23 mouse cellular contexts compared by ENCODE assay signal in genomic region chr10:41538986-41539385, GRCm38 (mm10). TPM values are rescaled to one million over a fixed set of nuclear protein-coding genes. Genes with fewer than 3 reads are reported as not detected.
DNase-seq lines count a peak whose midpoint lies in the region; ATAC-seq lines count a peak whose summit lies in the region.
"Had no signal": no experiment of that assay in that cellular context is flagged by ENCODE, and none has a peak within 500 bp of the region (broad histone marks: within the 10 kb centered on the region; RNA-seq: fewer than 3 reads in every experiment).

No protein-coding gene starts in this region.

- ATAC-seq in heart, embryonic 11.5 days (replicated peaks; ENCODE audit: insufficient number of reproducible peaks, low FRiP score, low TSS enrichment), result no peak
- ATAC-seq in midbrain, embryonic 11.5 days (ENCODE audit: low FRiP score), result no peak
- no peak for ATAC-seq in midbrain, embryonic 15.5 days (replicated peaks)
- ATAC-seq: activated CD4-positive, CD25-positive, alpha-beta regulatory T cell, adult 4 months; CD4-positive, CD25-positive, alpha-beta regulatory T cell, adult 4 months; Patski had no signal

- no peak overlapping the region for H3K4me3 ChIP-seq in heart, embryonic 10.5 days
- H3K4me3 ChIP-seq in heart, embryonic 11.5 days (ENCODE audit: low read depth, low read length), result no peak overlapping the region
- H3K4me3 ChIP-seq in midbrain, embryonic 11.5 days (ENCODE audit: low read depth, low read length), result no peak overlapping the region
- no peak overlapping the region for H3K4me3 ChIP-seq in midbrain, embryonic 15.5 days

- H3K9ac ChIP-seq in heart, embryonic 11.5 days (ENCODE audit: low read depth, low read length), result no peak overlapping the region
- H3K9ac ChIP-seq in midbrain, embryonic 11.5 days (ENCODE audit: low read length), result no peak overlapping the region
- H3K9ac ChIP-seq in midbrain, embryonic 15.5 days, result no peak overlapping the region

- no peaks in the 10 kb centered on the region for H3K27me3 ChIP-seq in heart, embryonic 10.5 days (ENCODE audit: insufficient read depth, poor library complexity, severe bottlenecking)
- no peaks in the 10 kb centered on the region for H3K27me3 ChIP-seq in heart, embryonic 11.5 days (ENCODE audit: control insufficient read depth, insufficient read depth, low read length)
- H3K27me3 ChIP-seq in midbrain, embryonic 11.5 days (ENCODE audit: control insufficient read depth, insufficient read depth, low read length), result no peaks in the 10 kb centered on the region
- 0 out of 2 replicates have a peak, but pooled peaks cover 3% of the 10 kb centered on the region for H3K27me3 ChIP-seq in midbrain, embryonic 15.5 days (replicated peaks)
- H3K27me3 ChIP-seq: CH12.LX, Patski had no signal

- no peak overlapping the region for H3K27ac ChIP-seq in heart, embryonic 10.5 days
- no peak overlapping the region for H3K27ac ChIP-seq in heart, embryonic 11.5 days (ENCODE audit: low read depth, low read length)
- H3K27ac ChIP-seq in midbrain, embryonic 11.5 days (ENCODE audit: low read depth, low read length), result no peak overlapping the region
- H3K27ac ChIP-seq in midbrain, embryonic 15.5 days, result no peak overlapping the region

- 88% methylated on average over 4 of the region's 4 CpGs for WGBS in heart, embryonic 10.5 days
- WGBS in heart, embryonic 11.5 days (ENCODE audit: insufficient replicate concordance), result 90% methylated on average over 4 of the region's 4 CpGs
- 96% methylated on average over 4 of the region's 4 CpGs for WGBS in midbrain, embryonic 11.5 days
- WGBS in midbrain, embryonic 15.5 days, result 98% methylated on average over 4 of the region's 4 CpGs

- H3K36me3 ChIP-seq in heart, embryonic 10.5 days, result peaks cover 44% of the 10 kb centered on the region
- peaks cover 14% of the 10 kb centered on the region for H3K36me3 ChIP-seq in heart, embryonic 11.5 days (ENCODE audit: control insufficient read depth, insufficient read depth, low read length)
- H3K36me3 ChIP-seq in midbrain, embryonic 11.5 days (ENCODE audit: control insufficient read depth, insufficient read depth, low read length), result peaks cover 3% of the 10 kb centered on the region; the same call in 1 of the 2 replicates
- 0 out of 2 replicates have a peak, but pooled peaks cover 11% of the 10 kb centered on the region for H3K36me3 ChIP-seq in midbrain, embryonic 15.5 days (replicated peaks)

- no peaks in the 10 kb centered on the region for H3K9me3 ChIP-seq in heart, embryonic 10.5 days
- no peaks in the 10 kb centered on the region; the same call in 1 of the 2 replicates for H3K9me3 ChIP-seq in heart, embryonic 11.5 days (replicated peaks; ENCODE audit: control insufficient read depth, low read length)
- no peaks in the 10 kb centered on the region for H3K9me3 ChIP-seq in midbrain, embryonic 11.5 days (ENCODE audit: control insufficient read depth, low read length)
- H3K9me3 ChIP-seq in midbrain, embryonic 15.5 days, result no peaks in the 10 kb centered on the region
- H3K9me3 ChIP-seq: G1E had no signal

- no peak overlapping the region for H3K4me2 ChIP-seq in heart, embryonic 11.5 days
- no peak overlapping the region for H3K4me2 ChIP-seq in midbrain, embryonic 11.5 days
- no peak overlapping the region for H3K4me2 ChIP-seq in midbrain, embryonic 15.5 days

- peak; percentile 75 for DNase-seq in heart, adult 11 months
- DNase-seq in heart, adult 8-10 months (ENCODE audit: low spot score), result no peak
- peak; percentile 54 for DNase-seq in heart, embryonic 10.5 days (ENCODE audit: low spot score)
- peak; percentile 26 for DNase-seq in midbrain, embryonic 11.5 days (ENCODE audit: low spot score, missing footprints)
- DNase-seq: adrenal gland, adult 2 months; adrenal gland, adult 8-10 months; adrenal gland, postnatal 10 days; adrenal gland, postnatal 14 days; adrenal gland, postnatal 25 days; adrenal gland, postnatal 36 days; B cell, adult 2 months; cerebellum, adult 11 months; cerebellum, adult 11-12 months; cerebellum, adult 18-20 months had no signal

- peaks cover under 1% of the 10 kb centered on the region; the same call in 1 of the 2 replicates for H3K4me1 ChIP-seq in heart, embryonic 10.5 days
- 0 out of 2 replicates have a peak, but pooled peaks cover under 1% of the 10 kb centered on the region for H3K4me1 ChIP-seq in heart, embryonic 11.5 days (ENCODE audit: control insufficient read depth, insufficient read depth, low read length)
- H3K4me1 ChIP-seq in midbrain, embryonic 11.5 days (ENCODE audit: control insufficient read depth, insufficient read depth, low read length), result no peaks in the 10 kb centered on the region
- H3K4me1 ChIP-seq in midbrain, embryonic 15.5 days, result no peaks in the 10 kb centered on the region

RNA-seq across cellular contexts. Expression of gene Cd164, which starts 19.8 kb away (rescaled TPM):
- total RNA-seq in heart, adult 8-10 months (2022), result 100 to 1,000 TPM; 143 to 147 (median 145) TPM
- polyA plus RNA-seq in heart, embryonic 10.5 days (2016; fragmentation: Nextera tagmentation; extraction: Ambion mirVana), result 156 and 169 TPM in 2 replicates
- polyA plus RNA-seq in heart, embryonic 11.5 days (2014; fragmentation: Nextera tagmentation; extraction: Ambion mirVana), result 187 and 204 TPM in 2 replicates
- polyA plus RNA-seq in midbrain, embryonic 11.5 days (2014; fragmentation: Nextera tagmentation; extraction: Ambion mirVana), result 112 and 126 TPM in 2 replicates
- 43.8 and 48.7 TPM in 2 replicates for polyA plus RNA-seq in midbrain, embryonic 15.5 days (2015; fragmentation: Nextera tagmentation; extraction: Ambion mirVana)

RNA-seq across cellular contexts. Expression of gene Ppil6, which starts 48.7 kb away (rescaled TPM):
- total RNA-seq in heart, adult 8-10 months (2022), result 1 to 10 TPM in 2 of 4 experiments, under 1 TPM in 2; 0.78 to 1.4 (median 1.1) TPM
- 0.95 and 1.3 TPM in 2 replicates for polyA plus RNA-seq in heart, embryonic 10.5 days (2016; fragmentation: Nextera tagmentation; extraction: Ambion mirVana)
- 0.75 and 1.4 TPM in 2 replicates for polyA plus RNA-seq in heart, embryonic 11.5 days (2014; fragmentation: Nextera tagmentation; extraction: Ambion mirVana)
- 0.66 and 0.85 TPM in 2 replicates for polyA plus RNA-seq in midbrain, embryonic 11.5 days (2014; fragmentation: Nextera tagmentation; extraction: Ambion mirVana)
- polyA plus RNA-seq in midbrain, embryonic 15.5 days (2015; fragmentation: Nextera tagmentation; extraction: Ambion mirVana), result 3.2 and 3.3 TPM in 2 replicates
- total RNA-seq: CH12.LX, ES-E14, MEL had no signal
- polyA plus RNA-seq: CD4-positive, CD25-positive, alpha-beta regulatory T cell, adult 4 months had no signal

RNA-seq across cellular contexts. Expression of gene Smpd2, which starts 48.8 kb away (rescaled TPM):
- total RNA-seq in heart, adult 8-10 months (2022), result 10 to 100 TPM; 30.1 to 40.2 (median 34.8) TPM
- 51.8 and 52.7 TPM in 2 replicates for polyA plus RNA-seq in heart, embryonic 10.5 days (2016; fragmentation: Nextera tagmentation; extraction: Ambion mirVana)
- polyA plus RNA-seq in heart, embryonic 11.5 days (2014; fragmentation: Nextera tagmentation; extraction: Ambion mirVana), result 46.7 and 46.8 TPM in 2 replicates
- 50.7 and 60.0 TPM in 2 replicates for polyA plus RNA-seq in midbrain, embryonic 11.5 days (2014; fragmentation: Nextera tagmentation; extraction: Ambion mirVana)
- polyA plus RNA-seq in midbrain, embryonic 15.5 days (2015; fragmentation: Nextera tagmentation; extraction: Ambion mirVana), result 38.8 and 41.6 TPM in 2 replicates
